Mouse (Mus musculus): ENCODE data around the gene Gpatch8. TPM values are rescaled to one million over a fixed set of nuclear protein-coding genes. Genes with fewer than 3 reads are reported as not detected.

Gene Gpatch8
- polyA plus RNA-seq, 1 experiment from 2014 or later, result 46.1 TPM

DNA sequence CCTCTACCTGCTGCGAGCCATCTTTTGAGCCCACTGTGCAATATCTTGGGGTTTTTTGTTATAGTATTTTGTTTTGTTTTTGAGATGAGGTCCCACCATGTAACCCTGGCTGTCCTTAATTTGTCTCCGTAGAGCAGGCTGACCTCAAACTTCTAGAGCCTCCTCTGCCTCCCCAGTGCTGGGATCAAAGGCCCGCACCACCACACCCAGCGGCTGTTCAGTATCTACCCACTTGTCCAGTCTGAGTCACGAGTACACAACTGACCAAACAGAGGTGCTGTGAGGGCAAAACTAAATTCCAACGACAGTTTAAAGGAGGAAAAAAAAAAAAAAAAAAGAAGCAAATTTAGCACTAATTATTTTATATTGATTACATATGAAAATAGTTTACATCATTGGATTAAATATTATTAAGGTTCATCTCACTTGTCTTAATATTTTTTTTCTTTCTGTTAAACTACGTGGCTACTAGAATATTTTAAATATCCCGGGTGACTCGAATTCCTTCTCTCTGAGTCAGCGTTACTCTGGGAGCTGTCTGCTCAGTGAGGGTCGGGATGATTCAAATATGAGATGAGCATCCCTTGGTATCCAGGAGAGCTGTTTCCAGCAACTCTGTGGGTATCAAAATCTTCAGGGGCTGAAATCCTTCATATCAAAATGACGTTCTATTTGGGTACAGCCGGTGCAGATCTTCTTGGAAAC, 20.0 kb upstream of the Gpatch8 start:
- 72% methylated on average over 13 of the region's 13 CpGs for WGBS
- no peak overlapping the region for H3K9ac ChIP-seq (ENCODE audit: low read length)
- H3K4me3 ChIP-seq (ENCODE audit: low read depth, low read length), result no peak overlapping the region
- no peak for DNase-seq (ENCODE audit: low spot score)
- H3K9me3 ChIP-seq (ENCODE audit: control insufficient read depth, low read length), result no peaks in the 10 kb centered on the region
- H3K27ac ChIP-seq (ENCODE audit: low read depth, low read length), result no peak overlapping the region
- H3K4me2 ChIP-seq (ENCODE audit: low read depth), result no peak overlapping the region
- peaks cover 22% of the 10 kb centered on the region for H3K4me1 ChIP-seq (ENCODE audit: control insufficient read depth, insufficient read depth, low read length)
- H3K36me3 ChIP-seq (ENCODE audit: control insufficient read depth, insufficient read depth, low read length), result no peaks in the 10 kb centered on the region
- H3K27me3 ChIP-seq (ENCODE audit: control insufficient read depth, insufficient read depth, low read length), result no peaks in the 10 kb centered on the region
- ATAC-seq (ENCODE audit: insufficient read depth, low FRiP score, low TSS enrichment), result no peak

DNA sequence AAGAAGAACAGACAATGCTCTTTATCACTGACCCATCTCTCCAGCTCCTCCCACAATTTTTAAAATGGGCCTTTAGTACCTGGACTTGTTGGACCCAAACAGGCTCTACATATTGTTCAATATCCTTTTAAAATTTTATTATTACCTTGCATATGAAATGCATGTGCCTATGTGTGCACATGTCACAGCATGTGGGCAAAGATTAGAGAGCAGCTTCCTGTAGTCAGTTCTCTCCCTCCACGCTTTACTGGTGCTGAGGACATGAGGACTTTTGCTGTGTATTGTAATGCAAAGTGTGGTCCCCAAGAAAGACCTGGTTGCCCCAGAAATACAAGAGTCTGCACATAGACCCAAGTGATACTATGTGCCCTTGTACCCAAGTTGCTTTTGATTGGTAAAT, 18.8 kb upstream of the Gpatch8 start:
- WGBS, result 56% methylated on average over 1 of the region's 1 CpGs
- Histone ChIP-seq H3K36me3 (ENCODE audit: control insufficient read depth, insufficient read depth, low read length) (no peaks in the 10 kb centered on the region), H3K9me3 (ENCODE audit: control insufficient read depth, low read length) (no peaks in the 10 kb centered on the region), H3K4me2 (ENCODE audit: low read depth) (no peak overlapping the region), H3K4me3 (ENCODE audit: low read depth, low read length) (no peak overlapping the region), H3K4me1 (ENCODE audit: control insufficient read depth, insufficient read depth, low read length) (peaks cover 17% of the 10 kb centered on the region), H3K27ac (ENCODE audit: low read depth, low read length) (no peak overlapping the region), H3K9ac (ENCODE audit: low read length) (no peak overlapping the region), H3K27me3 (ENCODE audit: control insufficient read depth, insufficient read depth, low read length) (no peaks in the 10 kb centered on the region)
- DNase-seq (ENCODE audit: low spot score) (no peak), ATAC-seq (ENCODE audit: insufficient read depth, low FRiP score, low TSS enrichment) (no peak)

DNA sequence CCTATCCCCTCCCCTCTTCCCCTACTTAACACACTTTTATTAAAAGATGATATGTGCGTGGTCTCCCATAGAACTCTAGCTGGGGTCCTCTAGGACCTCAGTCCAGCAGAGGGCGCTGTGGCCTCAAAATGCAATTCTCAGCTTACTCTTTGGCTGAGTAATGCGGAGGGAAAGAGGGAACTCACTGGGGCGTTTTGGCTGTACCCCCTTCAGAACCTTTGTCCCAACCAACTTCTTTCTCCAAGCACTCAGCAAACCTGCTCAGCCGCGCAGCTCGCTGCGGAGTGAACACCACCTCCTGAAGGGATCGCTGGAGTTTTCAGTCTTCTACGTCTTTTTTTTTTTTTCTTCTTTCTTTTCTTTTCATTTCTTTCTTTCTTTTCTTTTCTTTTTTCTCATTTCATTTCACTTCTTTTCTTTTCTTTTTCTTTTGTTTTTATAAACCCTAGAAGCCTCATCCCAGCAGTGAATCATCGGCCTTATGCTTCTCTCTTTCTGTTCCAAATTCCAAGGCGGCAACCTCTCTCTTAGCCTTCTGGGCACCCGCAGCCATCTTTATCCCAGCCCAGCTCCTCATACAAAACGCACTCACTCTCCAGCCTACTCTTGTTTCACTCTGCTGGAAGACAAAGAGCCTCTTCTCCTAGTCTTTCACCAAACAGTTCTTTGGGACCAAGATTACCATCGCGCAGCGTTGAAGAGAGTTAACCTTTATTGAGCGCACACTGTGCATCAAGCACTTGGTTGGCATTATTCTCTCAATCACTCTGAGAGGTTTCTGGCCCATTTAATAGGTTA, 16.9 kb upstream of the Gpatch8 start:
- peak; percentile 73; the same call in 1 of the 2 replicates for ATAC-seq (ENCODE audit: insufficient read depth, low FRiP score, low TSS enrichment)
- 8% methylated on average over 18 of the region's 18 CpGs for WGBS

DNA sequence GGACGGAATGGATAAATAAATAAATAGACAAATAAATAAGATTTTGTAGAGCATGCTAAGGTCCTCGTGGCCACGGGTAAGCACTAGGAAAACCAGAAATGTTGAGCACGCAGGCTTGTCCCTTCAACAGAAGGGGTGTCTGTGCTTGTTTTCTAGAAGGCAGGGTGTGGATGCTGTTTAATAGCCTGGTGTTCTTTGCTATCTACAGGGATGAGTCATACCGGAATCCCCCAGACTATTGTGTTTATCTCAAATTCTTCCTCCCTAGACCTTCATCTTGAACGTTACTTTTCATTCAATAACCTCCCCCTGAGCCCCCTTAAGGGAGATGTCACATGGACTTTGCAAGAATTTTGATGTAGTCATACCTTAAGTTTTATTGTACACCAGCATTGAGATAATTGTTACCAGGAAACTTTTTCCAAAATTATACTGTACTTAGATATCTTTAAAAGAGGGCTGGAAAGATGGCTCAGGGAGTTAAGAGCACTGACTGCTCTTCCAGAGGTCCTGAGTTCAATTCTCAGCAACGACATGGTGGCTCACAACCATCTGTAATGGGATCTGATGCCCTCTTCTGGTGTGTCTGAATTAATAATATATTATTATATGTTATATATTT, 12.7 kb upstream of the Gpatch8 start:
- H3K27ac ChIP-seq (ENCODE audit: low read depth, low read length), result no peak overlapping the region
- no peaks in the 10 kb centered on the region for H3K27me3 ChIP-seq (ENCODE audit: control insufficient read depth, insufficient read depth, low read length)
- no peaks in the 10 kb centered on the region for H3K9me3 ChIP-seq (ENCODE audit: control insufficient read depth, low read length)
- H3K4me3 ChIP-seq (ENCODE audit: low read depth, low read length), result no peak overlapping the region
- WGBS, result 82% methylated on average over 7 of the region's 7 CpGs
- no peaks in the 10 kb centered on the region for H3K36me3 ChIP-seq (ENCODE audit: control insufficient read depth, insufficient read depth, low read length)
- no peak overlapping the region for H3K4me2 ChIP-seq (ENCODE audit: low read depth)
- DNase-seq (ENCODE audit: low spot score) (no peak), ATAC-seq (ENCODE audit: insufficient read depth, low FRiP score, low TSS enrichment) (no peak)
- no peaks in the 10 kb centered on the region for H3K4me1 ChIP-seq (ENCODE audit: control insufficient read depth, insufficient read depth, low read length)
- no peak overlapping the region for H3K9ac ChIP-seq (ENCODE audit: low read length)

More for the DNA sequence above, 16.9 kb upstream of the Gpatch8 start:
- Histone ChIP-seq H3K4me1 (ENCODE audit: control insufficient read depth, insufficient read depth, low read length) (0 out of 2 replicates have a peak, but pooled peaks cover under 1% of the 10 kb centered on the region), H3K36me3 (ENCODE audit: control insufficient read depth, insufficient read depth, low read length) (no peaks in the 10 kb centered on the region), H3K4me3 (ENCODE audit: low read depth, low read length) (peak overlapping the region; percentile 31), H3K9me3 (ENCODE audit: control insufficient read depth, low read length) (no peaks in the 10 kb centered on the region), H3K4me2 (ENCODE audit: low read depth) (peak overlapping the region; percentile 57), H3K27ac (ENCODE audit: low read depth, low read length) (no peak overlapping the region), H3K9ac (ENCODE audit: low read length) (peak overlapping the region; percentile 59), H3K27me3 (ENCODE audit: control insufficient read depth, insufficient read depth, low read length) (no peaks in the 10 kb centered on the region)
- DNase-seq (ENCODE audit: low spot score), result peak; percentile 92

DNA sequence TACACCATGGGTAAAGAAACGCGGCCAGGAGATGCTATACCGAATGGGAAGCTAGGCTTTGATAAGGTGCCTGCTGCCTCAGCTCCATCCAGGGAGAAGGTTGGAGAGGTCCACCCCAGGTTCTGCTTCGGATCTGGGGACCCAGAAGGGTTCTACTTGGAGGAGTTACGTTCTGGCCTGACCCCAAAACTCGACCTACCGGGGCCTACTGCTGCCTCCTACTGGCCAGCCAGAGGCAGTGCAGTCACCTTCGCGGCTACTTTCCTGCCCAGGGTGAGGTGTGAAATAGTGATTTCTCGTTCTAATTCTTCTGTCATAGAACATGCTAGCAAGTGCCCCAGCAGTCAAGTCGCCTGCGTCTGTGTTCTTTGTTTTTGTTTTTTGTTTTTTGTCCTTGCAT, 12.0 kb upstream of the Gpatch8 start:
- 80% methylated on average over 12 of the region's 12 CpGs for WGBS
- Histone ChIP-seq H3K36me3 (ENCODE audit: control insufficient read depth, insufficient read depth, low read length) (no peaks in the 10 kb centered on the region), H3K27ac (ENCODE audit: low read depth, low read length) (no peak overlapping the region), H3K4me1 (ENCODE audit: control insufficient read depth, insufficient read depth, low read length) (no peaks in the 10 kb centered on the region), H3K4me2 (ENCODE audit: low read depth) (no peak overlapping the region), H3K27me3 (ENCODE audit: control insufficient read depth, insufficient read depth, low read length) (no peaks in the 10 kb centered on the region), H3K4me3 (ENCODE audit: low read depth, low read length) (no peak overlapping the region), H3K9me3 (ENCODE audit: control insufficient read depth, low read length) (no peaks in the 10 kb centered on the region), H3K9ac (ENCODE audit: low read length) (no peak overlapping the region)
- no peak for ATAC-seq (ENCODE audit: insufficient read depth, low FRiP score, low TSS enrichment)
- no peak for DNase-seq (ENCODE audit: low spot score)

DNA sequence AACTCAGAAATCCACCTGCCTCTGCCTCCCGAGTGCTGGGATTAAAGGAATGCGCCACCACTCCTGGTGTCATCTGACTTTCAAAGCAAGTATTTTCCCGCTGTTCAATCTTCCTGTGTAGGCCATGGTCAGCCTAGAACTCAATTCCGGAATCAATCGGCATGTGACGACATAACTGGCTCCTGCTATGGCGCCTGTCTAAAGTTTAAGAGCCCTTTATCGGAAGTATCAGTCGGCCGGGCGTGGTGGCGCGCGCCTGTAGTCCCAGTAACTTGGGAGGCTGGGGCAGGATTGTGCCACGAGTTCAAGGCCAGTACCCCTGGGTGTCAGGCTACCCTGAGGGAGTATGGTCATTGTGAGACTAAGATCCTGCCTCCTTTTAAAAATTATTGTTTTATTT, 11.5 kb upstream of the Gpatch8 start:
- Histone ChIP-seq H3K4me2 (ENCODE audit: low read depth) (no peak overlapping the region), H3K4me3 (ENCODE audit: low read depth, low read length) (no peak overlapping the region), H3K27ac (ENCODE audit: low read depth, low read length) (no peak overlapping the region), H3K9me3 (ENCODE audit: control insufficient read depth, low read length) (no peaks in the 10 kb centered on the region), H3K4me1 (ENCODE audit: control insufficient read depth, insufficient read depth, low read length) (no peaks in the 10 kb centered on the region), H3K9ac (ENCODE audit: low read length) (no peak overlapping the region), H3K36me3 (ENCODE audit: control insufficient read depth, insufficient read depth, low read length) (no peaks in the 10 kb centered on the region), H3K27me3 (ENCODE audit: control insufficient read depth, insufficient read depth, low read length) (no peaks in the 10 kb centered on the region)
- WGBS, result 95% methylated on average over 15 of the region's 15 CpGs
- ATAC-seq (ENCODE audit: insufficient read depth, low FRiP score, low TSS enrichment), result no peak
- no peak for DNase-seq (ENCODE audit: low spot score)

DNA sequence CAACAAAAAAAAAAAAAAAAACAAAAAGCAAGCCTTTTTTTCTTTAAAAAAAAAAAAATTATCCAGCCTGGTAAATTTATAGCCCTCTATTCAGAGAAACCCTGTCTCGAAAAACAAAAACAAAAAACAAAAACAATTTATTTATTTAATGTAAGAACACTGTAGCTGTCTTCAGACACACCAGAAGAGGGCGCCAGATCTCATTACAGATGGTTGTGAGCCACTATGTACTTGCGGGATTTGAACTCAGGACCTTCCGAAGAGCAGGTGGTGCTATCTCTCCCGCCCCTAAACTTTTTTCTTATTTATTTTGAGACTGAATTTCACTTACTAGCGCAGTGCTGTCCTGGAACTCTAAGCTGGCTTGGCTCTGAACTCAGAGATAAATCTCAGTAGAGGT, 11.0 kb upstream of the Gpatch8 start:
- Histone ChIP-seq H3K9ac (ENCODE audit: low read length) (no peak overlapping the region), H3K4me2 (ENCODE audit: low read depth) (no peak overlapping the region), H3K4me1 (ENCODE audit: control insufficient read depth, insufficient read depth, low read length) (no peaks in the 10 kb centered on the region), H3K4me3 (ENCODE audit: low read depth, low read length) (no peak overlapping the region), H3K27me3 (ENCODE audit: control insufficient read depth, insufficient read depth, low read length) (no peaks in the 10 kb centered on the region), H3K36me3 (ENCODE audit: control insufficient read depth, insufficient read depth, low read length) (no peaks in the 10 kb centered on the region), H3K9me3 (ENCODE audit: control insufficient read depth, low read length) (no peaks in the 10 kb centered on the region), H3K27ac (ENCODE audit: low read depth, low read length) (no peak overlapping the region)
- ATAC-seq (ENCODE audit: insufficient read depth, low FRiP score, low TSS enrichment), result no peak
- no peak for DNase-seq (ENCODE audit: low spot score)
- 87% methylated on average over 6 of the region's 6 CpGs for WGBS

DNA sequence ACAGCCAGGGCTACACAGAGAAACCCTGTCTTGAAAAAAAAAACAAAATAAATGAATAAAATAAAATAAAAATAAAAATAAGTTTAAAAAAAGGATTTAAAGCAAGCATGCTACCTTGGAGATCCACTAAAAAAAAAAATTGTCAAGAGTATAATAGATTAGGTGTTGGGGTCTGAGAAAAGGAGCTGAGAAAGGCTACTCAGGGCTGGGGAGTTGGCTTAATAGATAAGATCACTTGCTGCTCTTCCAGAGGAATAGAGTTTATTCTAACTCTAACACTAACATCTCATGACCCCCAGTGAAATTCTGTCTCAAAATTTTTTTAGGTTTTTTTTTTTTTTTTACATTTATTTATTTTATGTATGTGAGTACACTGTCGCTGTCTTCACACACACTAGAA, 10.1 kb upstream of the Gpatch8 start:
- ATAC-seq (ENCODE audit: insufficient read depth, low FRiP score, low TSS enrichment) (no peak), DNase-seq (ENCODE audit: low spot score) (no peak)
- Histone ChIP-seq H3K27ac (ENCODE audit: low read depth, low read length) (no peak overlapping the region), H3K9ac (ENCODE audit: low read length) (no peak overlapping the region), H3K4me2 (ENCODE audit: low read depth) (no peak overlapping the region), H3K27me3 (ENCODE audit: control insufficient read depth, insufficient read depth, low read length) (no peaks in the 10 kb centered on the region), H3K4me1 (ENCODE audit: control insufficient read depth, insufficient read depth, low read length) (no peaks in the 10 kb centered on the region), H3K9me3 (ENCODE audit: control insufficient read depth, low read length) (no peaks in the 10 kb centered on the region), H3K4me3 (ENCODE audit: low read depth, low read length) (no peak overlapping the region), H3K36me3 (ENCODE audit: control insufficient read depth, insufficient read depth, low read length) (no peaks in the 10 kb centered on the region)
- 92% methylated on average over 1 of the region's 1 CpGs for WGBS

Measured in neural tube, embryonic 11.5 days (tissue).